Mouse (Mus musculus): Measurements from ENCODE around the gene Vmn1r131.
"Not testable (repeated sequence)": the region's sequence is repeated elsewhere in the genome, so short reads cannot be mapped to it uniquely, and the experiment has no call there.

Vmn1r131 gene

DNA sequence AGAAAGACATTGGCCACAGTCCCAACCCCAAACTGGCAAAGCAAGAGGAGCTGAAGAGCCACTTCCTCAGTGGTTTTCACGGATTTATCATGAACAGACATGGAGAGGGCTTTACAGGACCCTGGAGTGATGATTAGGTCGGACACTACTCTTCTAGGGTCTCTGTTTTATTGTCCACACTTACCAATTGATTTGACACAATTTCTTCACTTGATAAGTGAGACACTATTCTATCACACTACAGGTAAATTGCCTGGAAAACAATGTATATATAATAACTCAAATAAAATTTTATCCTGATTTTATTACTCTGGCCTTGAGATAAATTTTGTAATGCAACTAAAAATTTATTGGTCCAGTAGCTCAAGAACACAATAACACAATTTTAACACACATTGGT, at the start of gene Vmn1r131:
Vmn1r131 (minus strand) TSS at position 101 of the 400 bp plus-strand sequence.
- not testable (repeated sequence) for DNase-seq

DNA sequence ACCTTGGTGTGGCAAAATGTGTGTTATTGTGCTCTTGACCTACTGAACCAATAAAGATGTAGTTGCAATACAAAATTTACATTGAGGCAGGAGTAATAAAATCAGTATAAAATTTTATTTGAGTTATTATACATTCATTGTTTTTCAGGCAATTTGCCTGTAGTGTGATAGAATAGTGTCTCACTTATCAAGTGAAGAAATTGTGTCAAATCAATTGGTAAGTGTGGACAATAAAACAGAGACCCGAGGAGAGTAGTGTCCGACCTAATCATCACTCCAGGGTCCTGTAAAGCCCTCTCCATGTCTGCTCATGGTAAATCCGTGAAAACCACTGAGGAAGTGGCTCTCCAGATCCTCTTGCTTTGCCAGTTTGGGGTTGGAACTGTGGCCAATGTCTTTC, 34.4 kb downstream of the Vmn1r131 start, which contains the start of gene Vmn1r130:
Vmn1r130 (plus strand) TSS at position 301 of the 400 bp plus-strand sequence.
- not testable (repeated sequence) for DNase-seq

Data from layer of hippocampus, adult 9-11 months (tissue).